Mouse (Mus musculus): ENCODE results near the gene Bex3.

The Bex3 gene

GRCm38 (mm10) chrX:136313792-136314564 is 43.9 kb downstream of the Bex3 start:
- no peak for DNase-seq (ENCODE audit: low spot score)

GRCm38 (mm10) chrX:136319953-136320352 is 49.9 kb downstream of the Bex3 start:
- DNase-seq (ENCODE audit: low spot score): no peak
